Mouse (Mus musculus) embryonic facial prominence, embryonic 15.5 days (tissue): ENCODE data around the gene Gm20696. TPM values are rescaled to one million over a fixed set of nuclear protein-coding genes. Genes with fewer than 3 reads are reported as not detected.

Experiments
- ATAC-seq: fragments of 200-750 bp; cut with Nextera tagmentation; 2 replicates; pipeline ENCODE4 v1.8.0; 2017; ENCODE audit warnings: low read depth, moderate TSS enrichment; ENCODE audit not compliant: insufficient number of reproducible peaks, low FRiP score, low TSS enrichment
- H3K27ac ChIP-seq: fragments of 300-500 bp; sonication (generic); replicated peaks from 2 replicates; pipeline ENCODE4 v1.5.1; 2015; ENCODE audit warnings: mild to moderate bottlenecking, inconsistent platforms
- H3K27me3 ChIP-seq: fragments of 300-500 bp; sonication (generic); 2 replicates; pipeline ENCODE4 v1.6.1; 2015; ENCODE audit warnings: inconsistent platforms
- H3K36me3 ChIP-seq: fragments of 300-500 bp; sonication (generic); 2 replicates; pipeline ENCODE4 v1.6.1; 2015; ENCODE audit warnings: mild to moderate bottlenecking, inconsistent platforms
- H3K4me1 ChIP-seq: fragments of 300-500 bp; sonication (generic); 2 replicates; pipeline ENCODE4 v1.6.1; 2015; ENCODE audit warnings: inconsistent platforms
- H3K4me2 ChIP-seq: fragments of 300-500 bp; sonication (generic); replicated peaks from 2 replicates; pipeline ENCODE4 v1.6.1; 2015; ENCODE audit warnings: mild to moderate bottlenecking, inconsistent platforms
- H3K4me3 ChIP-seq: fragments of 300-500 bp; sonication (generic); replicated peaks from 2 replicates; pipeline ENCODE4 v1.5.1; 2015; ENCODE audit warnings: mild to moderate bottlenecking, inconsistent platforms
- H3K9ac ChIP-seq: fragments of 300-500 bp; sonication (generic); 2 replicates; pipeline ENCODE4 v1.6.1; 2015; ENCODE audit warnings: inconsistent platforms
- H3K9me3 ChIP-seq: fragments of 300-500 bp; sonication (generic); replicated peaks from 2 replicates; pipeline ENCODE4 v1.6.1; 2016; ENCODE audit warnings: inconsistent platforms
- WGBS: fragments of 180-500 bp; shearing (Covaris S2); methylation state at CpG from one replicate; pipeline ENCODE4 v1.1.7; 2015; 5-methylcytosine and 5-hydroxymethylcytosine counted together
- polyA plus RNA-seq: library from polyadenylated mRNA; unstranded; fragments of >200 nt; fragmentation: Nextera tagmentation; extraction: Ambion mirVana; gene quantifications from 2 replicates; pipeline ENCODE4 v1.2.1, GENCODE M21; 2015

Gene Gm20696
- polyA plus RNA-seq, 1 experiment from 2014 or later, result 1.7 TPM

- Histone ChIP-seq H3K27ac (no peak overlapping the region), H3K36me3 (no peaks in the 10 kb centered on the region), H3K4me3 (no peak overlapping the region), H3K9me3 (no peaks in the 10 kb centered on the region), H3K9ac (no peak overlapping the region), H3K4me2 (no peak overlapping the region), H3K27me3 (no peaks in the 10 kb centered on the region), H3K4me1 (peaks cover 15% of the 10 kb centered on the region; the same call in 1 of the 2 replicates)
- ATAC-seq, result no peak
- WGBS, result 76% methylated on average over 7 of the region's 7 CpGs
These were observed 150.9 kb downstream of the Gm20696 start for GRCm38 (mm10) chr6:99515667-99516199.

- Histone ChIP-seq H3K4me1 (peaks cover 13% of the 10 kb centered on the region), H3K36me3 (no peaks in the 10 kb centered on the region), H3K4me3 (no peak overlapping the region), H3K4me2 (no peak overlapping the region), H3K27me3 (no peaks in the 10 kb centered on the region), H3K9me3 (no peaks in the 10 kb centered on the region), H3K9ac (no peak overlapping the region), H3K27ac (no peak overlapping the region)
- no peak for ATAC-seq
- 36% methylated on average over 6 of the region's 6 CpGs for WGBS
These were observed 154.7 kb downstream of the Gm20696 start for GRCm38 (mm10) chr6:99511862-99512261.

DNA sequence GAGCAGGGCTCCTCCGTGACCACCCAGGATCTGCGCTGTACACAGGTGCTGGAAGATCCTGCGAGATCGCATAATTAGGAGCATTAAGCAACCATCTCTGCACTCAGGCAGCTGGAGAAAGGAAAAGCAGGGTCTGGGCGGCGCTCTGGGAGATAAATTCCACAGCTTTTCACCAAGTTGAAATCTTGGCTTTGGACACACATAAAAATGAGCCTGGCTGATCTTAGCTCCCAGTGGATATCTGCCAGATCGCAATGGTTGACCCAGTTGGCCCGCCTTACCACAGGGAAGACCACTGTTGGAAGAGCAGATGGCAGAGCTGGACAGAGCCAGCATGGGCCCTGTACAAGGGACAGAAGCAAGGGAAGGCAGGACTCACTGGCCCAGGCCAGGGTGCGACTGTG is 157.4 kb downstream of the Gm20696 start:
- Histone ChIP-seq H3K36me3 (no peaks in the 10 kb centered on the region), H3K27me3 (no peaks in the 10 kb centered on the region), H3K4me1 (peaks cover 13% of the 10 kb centered on the region), H3K9me3 (no peaks in the 10 kb centered on the region), H3K27ac (no peak overlapping the region), H3K9ac (no peak overlapping the region), H3K4me2 (no peak overlapping the region), H3K4me3 (no peak overlapping the region)
- WGBS, result 65% methylated on average over 9 of the region's 9 CpGs
- ATAC-seq, result no peak

DNA sequence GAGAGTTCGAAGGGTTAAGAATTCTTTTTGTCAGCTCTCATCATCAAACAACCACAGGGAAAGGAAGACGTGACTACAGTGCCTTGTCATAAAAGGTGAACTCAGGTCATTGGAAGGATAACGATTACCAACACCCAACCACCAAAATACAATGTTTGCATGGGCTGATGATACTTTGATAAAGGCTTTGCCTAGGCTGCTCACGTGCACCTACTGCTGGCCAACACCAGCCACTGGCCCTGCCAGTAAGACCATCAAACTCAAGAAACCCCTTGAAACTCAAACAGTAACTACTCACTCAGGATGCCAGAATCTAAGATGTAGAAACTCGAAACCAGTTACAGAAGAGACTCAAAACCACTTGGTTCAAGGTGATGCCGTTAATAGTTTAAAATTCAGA is 159.8 kb downstream of the Gm20696 start:
- H3K4me2 ChIP-seq, result no peak overlapping the region
- H3K36me3 ChIP-seq, result no peaks in the 10 kb centered on the region; the same call in 1 of the 2 replicates
- H3K4me3 ChIP-seq, result no peak overlapping the region
- H3K27me3 ChIP-seq, result no peaks in the 10 kb centered on the region
- no peak overlapping the region for H3K27ac ChIP-seq
- H3K4me1 ChIP-seq, result peaks cover 8% of the 10 kb centered on the region
- no peak overlapping the region for H3K9ac ChIP-seq
- ATAC-seq, result no peak
- WGBS, result 83% methylated on average over 6 of the region's 6 CpGs
- H3K9me3 ChIP-seq, result no peaks in the 10 kb centered on the region

GRCm38 (mm10) chr6:99503741-99504140 is 162.9 kb downstream of the Gm20696 start:
- no peak overlapping the region for H3K4me3 ChIP-seq
- 86% methylated on average over 1 of the region's 1 CpGs for WGBS
- H3K27me3 ChIP-seq, result no peaks in the 10 kb centered on the region
- no peak overlapping the region for H3K9ac ChIP-seq
- H3K36me3 ChIP-seq, result no peaks in the 10 kb centered on the region; the same call in 1 of the 2 replicates
- no peaks in the 10 kb centered on the region for H3K9me3 ChIP-seq
- no peak overlapping the region for H3K27ac ChIP-seq
- H3K4me2 ChIP-seq, result no peak overlapping the region
- no peak for ATAC-seq
- H3K4me1 ChIP-seq, result no peaks in the 10 kb centered on the region

- no peak overlapping the region for H3K4me2 ChIP-seq
- no peak overlapping the region for H3K27ac ChIP-seq
- no peaks in the 10 kb centered on the region for H3K27me3 ChIP-seq
- no peak overlapping the region for H3K4me3 ChIP-seq
- H3K9me3 ChIP-seq, result no peaks in the 10 kb centered on the region
- WGBS, result 73% methylated on average over 2 of the region's 2 CpGs
- no peaks in the 10 kb centered on the region for H3K4me1 ChIP-seq
- H3K36me3 ChIP-seq, result no peaks in the 10 kb centered on the region; the same call in 1 of the 2 replicates
- H3K9ac ChIP-seq, result no peak overlapping the region
- ATAC-seq, result no peak
These were observed 163.9 kb downstream of the Gm20696 start for GRCm38 (mm10) chr6:99502727-99503126.

GRCm38 (mm10) chr6:99502314-99502713 is 164.3 kb downstream of the Gm20696 start:
- H3K4me3 ChIP-seq, result no peak overlapping the region
- H3K4me2 ChIP-seq, result no peak overlapping the region
- H3K27ac ChIP-seq, result no peak overlapping the region
- H3K4me1 ChIP-seq, result no peaks in the 10 kb centered on the region
- ATAC-seq, result peak; percentile 80; the same call in 1 of the 2 replicates
- H3K27me3 ChIP-seq, result no peaks in the 10 kb centered on the region
- no peak overlapping the region for H3K9ac ChIP-seq
- H3K36me3 ChIP-seq, result no peaks in the 10 kb centered on the region; the same call in 1 of the 2 replicates
- 86% methylated on average over 6 of the region's 6 CpGs for WGBS
- no peaks in the 10 kb centered on the region for H3K9me3 ChIP-seq

GRCm38 (mm10) chr6:99500570-99501270 is 165.9 kb downstream of the Gm20696 start:
- Histone ChIP-seq H3K4me3 (no peak overlapping the region), H3K27ac (no peak overlapping the region), H3K9me3 (no peaks in the 10 kb centered on the region), H3K27me3 (no peaks in the 10 kb centered on the region), H3K4me2 (no peak overlapping the region), H3K36me3 (no peaks in the 10 kb centered on the region; the same call in 1 of the 2 replicates), H3K4me1 (no peaks in the 10 kb centered on the region), H3K9ac (no peak overlapping the region)
- WGBS, result 95% methylated on average over 3 of the region's 3 CpGs
- no peak for ATAC-seq

DNA sequence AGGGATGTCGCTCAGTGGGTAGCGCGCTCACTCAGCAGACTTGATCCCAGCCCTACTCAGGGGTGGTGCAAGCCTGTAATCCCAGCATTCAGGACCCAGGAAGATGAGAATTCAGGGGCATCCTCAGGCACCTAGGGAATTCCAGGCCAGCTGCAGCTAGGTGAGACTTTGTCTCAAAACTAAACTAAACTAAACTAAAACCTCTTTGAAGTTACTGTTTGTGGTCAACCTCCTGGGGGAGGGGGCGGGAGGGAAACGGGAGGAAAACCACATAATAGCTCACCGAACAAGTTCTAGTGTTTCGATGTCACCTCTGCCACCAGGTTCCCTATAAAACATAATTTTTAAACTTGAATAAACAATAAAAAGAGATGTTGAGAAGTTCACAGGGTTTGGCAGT is 168.5 kb downstream of the Gm20696 start:
- Histone ChIP-seq H3K9me3 (no peaks in the 10 kb centered on the region), H3K27me3 (no peaks in the 10 kb centered on the region), H3K27ac (no peak overlapping the region), H3K9ac (no peak overlapping the region), H3K4me2 (no peak overlapping the region), H3K36me3 (no peaks in the 10 kb centered on the region), H3K4me3 (no peak overlapping the region), H3K4me1 (no peaks in the 10 kb centered on the region)
- WGBS, result 67% methylated on average over 7 of the region's 7 CpGs
- ATAC-seq, result no peak

DNA sequence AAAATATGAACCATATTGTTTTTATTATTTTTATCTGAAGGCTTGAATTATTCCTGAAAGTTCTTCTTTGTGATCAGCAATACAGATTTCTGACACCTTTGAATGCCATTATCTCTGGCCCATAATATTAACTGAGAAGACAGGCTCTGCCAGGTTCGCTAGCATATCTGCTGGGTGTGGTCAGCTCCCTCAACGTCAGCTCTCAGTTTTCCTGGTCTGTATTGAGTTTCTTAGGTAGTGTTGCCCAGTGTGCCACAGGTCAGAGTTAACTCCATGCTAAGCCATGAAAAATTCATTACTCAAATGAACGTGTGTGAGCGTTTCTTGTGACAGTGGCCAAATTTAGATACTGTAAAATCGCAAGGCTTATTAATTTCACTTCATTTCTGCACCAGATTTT is 170.5 kb downstream of the Gm20696 start:
- Histone ChIP-seq H3K27ac (no peak overlapping the region), H3K4me1 (0 out of 2 replicates have a peak, but pooled peaks cover 3% of the 10 kb centered on the region), H3K9me3 (no peaks in the 10 kb centered on the region), H3K36me3 (no peaks in the 10 kb centered on the region), H3K9ac (no peak overlapping the region), H3K4me3 (no peak overlapping the region), H3K27me3 (no peaks in the 10 kb centered on the region), H3K4me2 (no peak overlapping the region)
- 42% methylated on average over 5 of the region's 5 CpGs for WGBS
- ATAC-seq, result no peak

DNA sequence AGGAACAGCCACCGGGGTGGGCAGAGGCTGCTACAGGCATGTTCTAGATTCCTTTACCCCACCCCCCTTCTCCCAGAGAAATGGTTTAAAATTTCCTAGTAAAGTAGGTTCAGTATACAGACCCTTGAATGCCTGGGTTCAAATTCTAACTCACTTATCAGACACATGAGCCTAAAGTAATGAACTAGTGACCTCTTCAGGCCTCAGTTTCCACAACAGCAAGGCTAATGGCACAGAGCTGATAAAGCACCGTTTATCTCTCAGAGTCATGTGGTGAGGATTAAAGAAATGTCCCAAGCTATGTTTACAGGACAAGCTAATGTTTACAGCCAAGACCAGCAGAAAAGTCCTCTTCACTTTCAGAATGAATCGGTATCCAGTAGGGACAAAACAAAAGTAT is 173.7 kb downstream of the Gm20696 start:
- Histone ChIP-seq H3K27ac (no peak overlapping the region), H3K4me1 (peaks cover 3% of the 10 kb centered on the region; the same call in 1 of the 2 replicates), H3K9me3 (no peaks in the 10 kb centered on the region), H3K27me3 (peaks cover 5% of the 10 kb centered on the region; the same call in 1 of the 2 replicates), H3K4me2 (no peak overlapping the region), H3K4me3 (no peak overlapping the region), H3K9ac (no peak overlapping the region), H3K36me3 (no peaks in the 10 kb centered on the region)
- ATAC-seq, result no peak
- WGBS, result 27% methylated on average over 3 of the region's 3 CpGs
